Mouse (Mus musculus) mesoderm, embryonic 11.5 days (tissue): ENCODE measurements around the gene Ramp3.

Source experiments
- DNase-seq: peaks from one replicate; pipeline ENCODE4 v3.0.0-alpha.2; 2012; ENCODE audit warnings: low read depth, low spot score

The Ramp3 gene

DNA sequence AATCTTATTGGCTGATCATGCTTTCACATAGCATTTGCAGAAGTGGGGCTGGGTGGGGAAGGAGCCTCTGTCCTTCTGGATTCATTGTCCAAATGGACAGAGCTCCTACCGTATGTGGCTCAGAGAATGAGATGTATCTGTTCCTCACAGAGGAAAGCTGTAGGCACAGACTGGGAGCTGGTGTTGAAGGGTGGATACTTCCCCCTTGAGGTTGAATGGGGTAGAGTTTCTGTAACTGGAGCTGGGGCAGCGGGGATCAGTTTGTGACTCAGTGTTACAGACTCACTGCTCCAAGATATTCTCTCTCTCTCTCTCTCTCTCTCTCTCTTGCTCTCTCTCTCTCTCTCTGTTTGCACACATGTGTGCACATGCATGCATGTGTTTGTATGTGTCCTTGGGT is 11.7 kb downstream of the Ramp3 start:
- DNase-seq, result no peak

DNA sequence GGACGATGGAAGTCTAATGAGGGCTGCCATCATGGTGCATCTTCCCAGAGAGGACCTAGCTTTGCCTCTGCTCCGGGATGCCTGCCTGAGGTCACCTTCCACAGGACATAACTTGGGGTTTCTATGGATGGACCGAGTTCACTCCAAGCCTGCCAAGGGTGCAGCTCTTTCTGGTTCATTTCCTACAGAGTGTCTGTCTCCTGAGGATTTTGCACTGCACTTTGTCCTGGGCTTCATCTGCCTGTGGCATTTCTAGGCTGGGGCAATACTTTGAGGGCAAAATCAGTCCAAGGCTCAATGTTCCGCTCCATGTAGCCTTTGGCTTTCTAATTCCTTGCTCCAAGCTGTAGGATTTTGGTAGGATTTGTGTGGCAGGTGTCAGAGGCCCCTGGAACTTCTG is 12.5 kb downstream of the Ramp3 start:
- no peak for DNase-seq

DNA sequence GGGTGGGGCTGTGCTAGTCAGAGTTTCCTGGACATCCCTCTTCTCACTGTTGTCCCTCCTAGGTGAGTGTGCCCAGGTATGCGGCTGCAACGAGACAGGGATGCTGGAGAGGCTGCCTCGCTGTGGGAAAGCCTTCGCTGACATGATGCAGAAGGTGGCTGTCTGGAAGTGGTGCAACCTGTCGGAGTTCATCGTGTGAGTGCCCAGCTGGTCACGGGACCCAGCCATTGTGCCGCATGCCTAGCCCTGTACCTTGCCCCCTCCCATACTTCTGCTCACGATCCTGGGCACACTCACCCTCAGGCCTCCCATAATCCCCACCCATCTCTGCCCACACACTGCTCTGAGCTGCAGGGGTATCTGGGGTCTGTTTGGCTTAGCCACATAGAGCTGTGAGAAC is 16.4 kb downstream of the Ramp3 start:
- no peak for DNase-seq

DNA sequence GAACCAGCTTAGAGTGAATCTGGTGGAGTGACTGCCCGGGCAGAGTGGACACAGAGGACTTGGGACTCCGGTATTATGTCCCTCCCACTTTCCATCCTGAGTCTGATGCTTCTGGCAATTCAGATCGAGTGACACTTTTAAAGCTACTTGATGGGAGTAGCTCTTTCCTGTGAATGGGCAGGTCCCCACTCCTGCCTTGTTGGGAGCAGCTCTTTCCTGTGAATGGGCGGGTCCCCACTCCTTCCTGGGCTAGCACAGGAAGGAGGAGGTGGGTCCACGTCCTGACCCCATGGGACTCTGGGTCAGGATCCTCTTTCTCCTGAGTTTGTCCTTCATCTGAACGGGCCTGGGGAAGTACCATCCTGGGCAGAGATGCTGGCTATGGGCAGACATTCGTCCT is 17.1 kb downstream of the Ramp3 start:
- no peak for DNase-seq

DNA sequence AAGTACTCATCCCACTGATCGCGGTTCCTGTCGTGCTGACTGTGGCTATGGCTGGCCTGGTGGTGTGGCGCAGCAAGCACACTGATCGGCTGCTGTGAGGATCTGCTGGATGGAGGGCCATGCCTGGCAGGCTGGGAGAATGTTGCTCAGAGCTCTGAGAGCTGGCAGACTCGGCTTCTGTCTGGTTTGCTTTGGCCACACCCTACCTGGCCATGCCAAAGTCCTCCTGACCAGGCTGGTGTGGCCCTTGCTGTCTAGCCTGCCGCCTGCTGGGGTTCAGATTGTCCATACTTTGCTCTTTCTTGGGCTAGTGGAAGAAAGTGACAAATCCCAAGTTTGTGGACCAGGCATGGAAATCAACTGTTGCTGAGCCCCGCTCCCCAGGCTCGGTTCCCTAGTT is 18.3 kb downstream of the Ramp3 start:
- DNase-seq, result no peak

DNA sequence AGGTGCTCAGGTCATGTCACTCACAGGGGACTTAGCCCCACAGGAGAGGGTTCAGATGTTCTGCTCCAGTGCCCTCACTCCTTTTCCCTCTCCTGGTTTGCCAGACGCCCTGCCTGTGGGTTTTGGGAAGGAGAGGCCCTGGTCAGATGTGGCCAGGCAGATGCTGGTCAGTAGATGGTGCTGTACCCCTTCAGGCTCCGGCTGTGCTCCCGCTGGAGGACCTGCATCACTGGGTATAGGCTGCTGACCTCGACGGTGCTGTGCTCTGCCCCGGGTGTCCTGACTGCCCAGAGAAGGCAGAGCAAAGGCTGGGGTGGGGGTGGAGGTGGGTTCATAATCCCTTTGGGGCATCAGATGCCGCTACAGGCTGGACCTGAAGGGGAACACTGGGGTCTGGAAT is 19.2 kb downstream of the Ramp3 start:
- no peak for DNase-seq

DNA sequence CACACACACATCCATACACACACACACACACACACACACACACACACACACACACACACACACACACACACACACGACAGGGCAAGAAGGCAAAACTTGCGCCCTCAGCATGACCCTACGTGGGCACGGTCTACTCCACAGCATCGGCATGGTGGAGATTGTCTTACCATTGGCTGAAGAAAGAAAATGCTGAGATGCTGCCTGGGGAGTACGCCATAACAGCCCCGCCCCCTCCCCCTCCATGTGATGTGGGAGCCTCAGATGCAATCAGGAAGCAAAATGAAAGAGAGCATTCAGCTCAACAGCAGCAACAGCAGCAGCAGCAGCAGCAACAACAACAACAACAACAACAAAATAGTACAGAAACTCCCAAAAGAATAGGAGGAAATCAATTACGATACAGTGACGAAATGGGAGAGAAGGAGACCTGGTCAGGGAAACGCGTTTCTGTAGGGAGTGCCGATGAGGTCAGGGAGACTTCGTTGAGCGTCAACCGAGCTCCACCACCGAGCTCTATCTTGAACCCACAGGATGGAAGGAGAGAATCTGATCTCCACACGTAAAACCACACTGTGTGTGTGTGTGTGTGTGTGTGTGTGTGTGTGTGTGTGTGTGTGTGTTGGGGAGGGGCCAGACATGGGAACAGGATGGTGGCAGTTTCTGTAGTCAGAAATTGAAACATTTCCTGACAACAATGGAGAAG is 21.5 kb downstream of the Ramp3 start:
- no peak for DNase-seq

DNA sequence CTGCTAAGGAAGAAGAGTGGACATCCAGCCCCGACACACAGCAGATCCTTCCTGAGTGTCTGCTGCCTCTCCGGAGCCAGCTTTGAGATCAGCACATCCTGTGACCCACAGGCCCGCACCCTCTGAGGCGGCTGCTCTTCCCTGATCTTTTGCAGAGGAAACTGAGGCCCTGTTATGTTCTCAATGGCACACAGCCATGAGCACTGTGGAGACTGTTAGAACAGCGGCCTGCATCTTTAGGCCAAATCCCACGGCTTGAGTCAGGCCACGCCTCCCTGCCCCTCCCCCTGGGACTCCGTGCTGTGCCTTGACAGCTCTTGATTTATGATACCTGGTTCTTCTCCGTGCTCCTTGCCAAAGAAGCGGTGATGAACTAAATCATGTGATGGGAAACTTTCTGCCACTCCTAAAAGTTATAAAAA is 22.1 kb downstream of the Ramp3 start:
- DNase-seq, result peak; percentile 89

DNA sequence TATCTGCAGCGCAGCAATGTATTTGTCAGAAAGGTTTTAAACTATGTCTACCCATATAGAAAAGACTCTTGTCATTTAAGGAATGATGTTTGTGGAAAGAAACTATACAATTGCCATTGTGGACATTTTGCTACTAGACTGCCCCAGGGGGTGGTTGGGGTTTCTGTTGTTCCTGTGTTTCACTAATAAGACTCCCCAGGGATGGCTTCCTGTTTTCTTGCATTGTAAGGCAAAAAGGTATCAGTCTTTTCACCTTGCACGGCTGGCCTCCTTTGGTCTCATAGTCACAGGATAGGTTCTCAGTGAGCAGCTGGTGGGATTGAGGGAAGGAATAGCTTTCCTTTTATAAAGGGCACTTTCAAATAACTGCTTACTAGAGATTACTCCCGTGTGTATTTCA is 26.4 kb downstream of the Ramp3 start:
- no peak for DNase-seq

DNA sequence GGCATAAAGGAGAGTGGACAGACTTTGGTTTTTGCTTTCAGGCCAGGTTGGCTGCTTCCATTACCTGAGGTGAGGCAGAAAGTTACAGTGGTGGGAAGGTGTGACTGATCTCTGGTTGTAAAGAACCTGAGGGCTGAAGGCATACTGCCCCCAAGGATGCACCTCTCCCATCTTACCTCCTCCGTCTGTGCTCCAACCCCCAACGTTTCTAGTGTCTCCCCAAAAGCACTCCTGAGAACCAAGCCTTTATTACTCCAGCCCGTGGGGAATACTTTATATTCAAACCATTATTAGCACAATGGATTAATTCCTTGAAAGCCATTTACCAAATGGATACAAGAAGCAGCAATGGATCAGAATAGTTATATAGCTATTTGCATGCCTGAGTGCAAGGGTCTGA is 30.6 kb downstream of the Ramp3 start:
- no peak for DNase-seq

DNA sequence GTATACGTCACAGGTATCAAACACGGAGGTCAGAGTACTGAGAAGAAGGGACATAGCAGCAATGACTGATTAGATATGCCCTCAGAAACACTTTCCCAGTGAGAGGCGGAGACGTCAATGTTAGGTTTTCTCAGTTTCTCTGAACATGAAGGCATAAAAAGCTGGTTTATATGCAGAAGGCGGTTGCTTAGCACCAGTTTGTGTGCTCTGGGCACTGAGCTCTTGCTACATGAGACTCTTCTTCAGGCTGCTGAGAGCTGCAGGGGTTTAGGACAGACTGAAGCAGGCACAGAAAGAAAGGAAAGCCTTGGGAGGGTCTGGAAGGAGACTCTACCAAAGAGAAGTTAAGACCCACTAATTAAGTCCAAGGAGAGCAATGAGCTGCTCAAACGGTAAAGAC is 34.0 kb downstream of the Ramp3 start:
- DNase-seq, result no peak

DNA sequence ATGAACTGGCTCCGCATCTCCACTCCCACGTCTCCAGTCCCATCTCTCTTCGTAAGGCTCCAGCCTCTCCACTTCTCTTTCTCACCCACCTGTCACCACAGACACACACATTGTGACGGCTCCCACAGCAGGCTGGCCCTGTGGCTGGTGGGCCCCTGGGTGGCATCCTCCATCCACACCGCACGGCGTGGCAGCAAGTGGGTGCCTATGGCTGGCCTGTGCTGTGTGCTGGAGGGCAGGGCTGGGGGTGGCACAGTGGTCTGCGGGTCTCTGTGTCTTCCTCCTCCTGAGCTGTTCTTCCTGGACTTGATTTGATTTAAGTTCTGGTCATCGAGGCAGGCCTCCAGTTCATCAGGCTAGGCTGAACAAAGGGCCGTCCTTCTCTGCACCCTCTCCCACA is 35.8 kb downstream of the Ramp3 start:
- no peak for DNase-seq

DNA sequence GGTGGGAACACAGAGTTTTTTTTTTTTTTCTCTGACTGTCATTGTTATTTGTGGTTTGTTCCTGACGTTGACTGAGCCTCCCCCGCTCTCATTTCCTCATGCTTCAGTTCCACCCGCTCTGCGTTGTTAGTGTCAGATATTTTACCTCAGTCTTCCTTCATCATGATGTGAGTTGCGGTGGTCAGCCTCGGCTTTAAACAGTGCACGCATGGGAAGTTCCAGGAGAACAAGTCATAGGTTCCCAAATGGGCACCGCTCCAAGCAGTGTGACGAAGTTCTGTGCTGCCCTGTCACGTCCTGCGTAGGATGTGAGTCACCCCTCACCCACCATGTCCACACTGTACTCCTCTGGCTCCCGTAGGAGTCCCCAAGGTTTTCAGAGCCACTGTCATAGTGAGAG is 36.9 kb downstream of the Ramp3 start:
- no peak for DNase-seq

DNA sequence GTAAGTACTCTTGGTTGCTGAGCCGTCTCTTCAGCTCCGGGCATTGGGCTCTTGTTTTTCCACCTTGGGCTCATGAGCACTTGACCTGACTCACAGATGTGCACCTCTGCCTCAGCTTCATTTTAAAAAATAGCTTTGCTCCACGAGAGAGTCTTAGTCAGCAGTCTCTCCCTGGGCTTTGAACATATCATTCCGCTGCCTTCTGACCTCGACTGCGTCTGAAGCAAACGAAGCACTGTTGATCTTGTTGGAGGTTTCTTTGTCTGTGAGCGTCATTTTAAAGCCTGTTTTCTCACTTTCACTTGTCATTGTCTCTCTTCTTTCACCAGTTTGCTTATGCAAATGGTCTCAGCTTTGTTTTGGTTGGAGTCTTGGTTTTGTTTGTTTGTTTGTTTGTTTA is 38.2 kb downstream of the Ramp3 start:
- no peak for DNase-seq

DNA sequence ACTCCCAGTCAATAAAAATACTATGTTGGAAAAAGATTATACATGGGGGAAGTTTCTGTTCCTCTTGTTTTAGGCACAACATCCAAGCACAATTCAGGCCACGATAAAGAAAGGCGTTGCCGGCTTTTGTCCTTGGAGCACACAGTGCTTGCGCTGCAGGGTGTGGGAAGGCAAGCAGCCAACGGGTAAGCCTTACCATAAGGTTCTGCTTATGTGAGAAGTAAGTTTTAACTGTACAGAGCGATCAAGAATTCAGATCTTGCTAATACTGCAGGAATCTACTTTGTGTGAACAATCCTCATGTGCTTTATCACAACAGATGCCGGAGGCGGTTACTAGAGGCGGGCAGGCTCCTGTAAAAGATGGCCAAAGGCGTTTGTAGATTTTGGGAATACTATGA is 39.4 kb downstream of the Ramp3 start:
- DNase-seq, result no peak

DNA sequence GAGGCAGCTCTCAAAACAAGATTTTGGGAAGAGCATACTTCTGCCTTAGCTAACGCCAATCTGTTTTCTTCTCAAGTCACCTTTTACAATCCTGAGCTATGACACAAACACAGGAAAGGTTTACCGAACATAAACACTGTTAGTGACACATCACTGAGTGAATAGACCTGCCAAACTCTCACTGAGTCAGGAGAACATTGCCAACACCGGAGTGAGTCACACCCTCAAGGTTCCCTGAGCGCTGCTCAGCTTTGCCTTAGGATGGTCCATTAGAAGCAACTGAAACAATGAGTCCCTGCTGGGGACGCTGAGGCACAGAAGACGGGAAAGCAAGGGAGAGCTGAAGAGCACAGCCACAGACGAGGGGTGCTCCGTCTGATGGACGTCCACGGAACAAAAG is 40.0 kb downstream of the Ramp3 start:
- no peak for DNase-seq

DNA sequence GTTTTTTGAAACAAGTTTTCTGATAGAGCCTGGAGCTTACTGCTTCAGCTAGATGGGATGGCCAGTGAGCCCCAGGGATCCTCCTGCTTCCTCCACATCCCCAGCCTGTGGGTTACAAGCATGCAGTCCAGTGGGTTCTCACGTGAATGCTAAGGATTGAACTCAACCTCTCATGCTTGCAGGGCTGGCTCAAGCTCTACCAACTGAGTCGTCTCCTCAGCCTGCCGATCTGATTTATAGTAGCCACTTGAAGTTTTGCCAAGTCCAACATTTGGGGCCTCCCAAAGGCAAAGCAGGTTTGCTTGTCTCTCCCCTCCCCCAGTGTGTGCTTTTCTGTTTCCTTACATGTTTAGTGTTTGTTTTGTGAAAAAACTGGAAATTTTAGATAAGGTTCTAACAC is 43.9 kb downstream of the Ramp3 start:
- DNase-seq, result no peak

DNA sequence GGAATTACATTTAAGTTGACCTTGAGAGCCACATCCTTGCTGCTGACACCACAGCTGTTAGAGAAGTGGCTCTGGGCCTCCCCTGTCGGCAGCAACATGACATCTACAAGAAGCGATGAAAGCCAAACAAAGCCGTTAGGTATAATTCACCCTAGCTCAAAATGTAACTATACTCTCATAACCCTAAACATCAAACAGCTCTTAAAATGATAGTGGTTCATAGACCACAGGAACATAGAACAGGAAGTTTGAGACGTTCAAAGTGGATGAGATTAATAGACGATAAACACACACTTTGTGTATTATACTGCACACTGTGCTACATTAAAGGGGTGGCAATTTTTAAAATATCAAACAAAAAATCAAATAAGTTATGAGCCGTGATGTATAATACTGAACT is 46.5 kb downstream of the Ramp3 start:
- DNase-seq, result no peak

DNA sequence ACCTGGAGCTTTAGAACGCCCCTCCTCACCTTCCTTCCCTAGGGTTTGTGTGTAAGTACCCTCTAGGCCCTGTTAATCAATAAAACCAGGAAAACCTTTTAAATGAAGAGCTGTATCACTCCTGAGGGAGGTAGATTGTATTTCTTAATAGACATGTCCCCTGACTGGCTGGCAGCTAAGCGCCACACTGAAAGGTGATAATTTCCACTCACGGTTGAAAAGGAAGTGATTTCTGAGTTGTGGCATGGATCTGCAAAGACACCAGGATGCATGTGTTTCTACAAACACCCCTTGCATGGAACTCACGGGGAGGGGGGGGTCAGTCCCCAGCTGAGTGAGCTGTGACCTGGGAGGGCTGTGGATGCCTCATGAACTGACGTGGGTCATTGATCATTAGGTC is 47.2 kb downstream of the Ramp3 start:
- DNase-seq, result no peak

DNA sequence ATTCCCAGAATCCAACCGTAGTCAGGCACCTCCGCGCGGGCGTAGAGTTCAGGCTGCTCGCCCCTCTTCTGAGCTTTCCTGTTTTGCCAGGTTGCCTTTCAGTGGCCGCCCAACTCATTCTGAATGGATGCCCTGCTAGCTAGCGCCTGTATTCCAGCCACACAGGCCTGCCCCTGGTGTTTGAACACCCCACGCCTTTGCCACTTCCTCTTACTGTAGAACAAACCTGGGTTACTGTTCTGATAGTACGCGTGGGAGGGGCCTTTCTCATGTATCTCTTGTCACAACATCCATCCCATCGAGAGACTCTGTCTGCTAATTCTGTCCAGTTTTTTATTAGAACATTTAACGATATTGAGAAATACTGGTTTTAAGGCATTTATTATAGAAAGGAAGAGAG is 48.5 kb downstream of the Ramp3 start:
- DNase-seq, result no peak

DNA sequence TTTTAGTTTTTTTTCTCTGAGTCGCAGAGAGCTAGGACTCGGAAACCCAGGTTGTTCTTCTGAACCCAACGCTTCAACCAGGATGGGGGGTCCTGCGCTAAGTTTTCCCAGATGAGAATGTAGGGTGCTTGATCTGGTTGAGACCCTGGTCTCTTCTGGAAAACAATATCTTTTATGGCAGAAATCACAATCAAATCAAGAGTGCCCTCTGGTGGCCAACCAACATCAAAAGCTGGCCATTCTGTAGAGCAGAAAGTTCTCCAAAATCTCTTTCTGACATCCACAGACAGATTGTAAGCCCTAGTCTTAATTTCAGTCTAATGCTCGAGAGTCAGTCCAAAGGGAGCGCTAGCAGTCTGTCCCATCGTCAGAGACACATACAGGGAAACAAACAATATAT is 50.1 kb downstream of the Ramp3 start:
- DNase-seq, result no peak

DNA sequence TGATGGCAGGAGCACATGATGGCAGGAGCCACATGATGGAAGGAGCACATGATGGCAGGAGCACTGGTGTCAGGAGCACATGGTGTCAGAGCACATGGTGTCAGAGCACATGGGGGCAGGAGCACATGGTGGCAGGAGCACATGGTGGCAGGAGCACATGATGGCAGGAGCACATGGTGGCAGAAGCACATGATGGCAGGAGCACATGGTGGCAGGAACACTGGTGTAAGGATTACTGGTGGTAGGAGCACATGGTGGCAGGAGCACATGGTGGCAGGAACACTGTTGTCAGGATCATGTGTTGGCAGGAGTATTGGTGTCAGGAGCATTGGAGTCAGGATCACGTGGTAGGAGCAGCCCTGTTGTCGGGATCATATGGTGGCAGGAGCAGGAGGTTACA is 52.1 kb downstream of the Ramp3 start:
- DNase-seq, result peak; percentile 40

DNA sequence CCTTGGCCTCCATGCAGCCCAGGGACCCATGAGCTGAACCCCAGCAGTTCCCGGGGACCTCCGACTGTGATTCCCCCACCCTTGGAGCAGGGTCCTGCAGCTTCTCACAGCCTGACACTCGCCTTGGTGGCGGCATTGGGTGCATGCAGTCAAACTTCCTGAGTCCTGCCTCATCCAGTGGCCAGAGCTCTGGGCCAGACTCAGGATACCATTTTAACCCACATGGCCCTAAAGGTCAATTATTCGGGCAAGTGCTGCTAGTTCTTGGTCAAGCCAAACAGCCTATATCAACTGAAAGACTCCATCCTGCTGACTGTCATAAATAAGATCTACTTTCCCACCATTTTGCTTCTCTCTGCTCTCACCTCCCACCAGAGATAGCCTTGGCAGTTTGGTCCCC is 62.4 kb downstream of the Ramp3 start:
- no peak for DNase-seq

DNA sequence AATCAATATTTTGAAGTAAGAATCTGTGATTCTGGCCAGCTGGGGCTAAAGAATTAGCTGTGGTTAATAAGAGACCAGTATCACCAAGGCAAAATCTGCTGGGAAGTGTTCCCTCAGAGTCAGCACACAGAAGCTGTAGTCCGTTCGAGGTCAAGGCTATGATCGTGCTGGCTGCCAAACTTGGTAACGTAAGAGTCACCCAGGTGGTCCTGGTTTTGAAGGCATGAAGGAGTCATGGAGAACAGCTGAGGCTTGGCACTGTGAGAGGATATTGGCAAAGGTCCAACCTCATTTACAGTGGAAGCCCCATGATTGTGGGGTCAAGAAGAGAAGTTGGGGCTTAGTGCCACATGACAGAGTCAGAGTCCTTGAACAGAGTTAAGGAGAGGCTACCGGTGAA is 68.6 kb downstream of the Ramp3 start:
- no peak for DNase-seq
